ENCODE assay signal across 8 mouse cellular contexts in genomic region chr14:73106234-73106711, GRCm38 (mm10). TPM values are rescaled to one million over a fixed set of nuclear protein-coding genes. Genes with fewer than 3 reads are reported as not detected.
DNase-seq lines count a peak whose midpoint lies in the region; ATAC-seq and TF ChIP-seq lines count a peak whose summit lies in the region.

No protein-coding gene starts in this region.

- 0 out of 2 replicates have a peak, but pooled peaks have one; percentile 4 for TF ChIP-seq CTCF in kidney, adult 2 months (conservative IDR thresholded peaks at IDR 0.05; ENCODE audit: insufficient read depth, insufficient read length, low read depth, low read length)

- DNase-seq in kidney, adult 2 months, result peak; percentile 73
- DNase-seq in NIH3T3 (ENCODE audit: low read depth), result peak; percentile 75
- DNase-seq in embryo, embryonic 9.5 days (ENCODE audit: extremely low spot score), result peak; percentile 48
- peak; percentile 52 to 53 for DNase-seq in natural killer cell, adult 2 months (ENCODE audit: low spot score in 2 of 2)
- no peak for DNase-seq in yolk sac, embryonic 10.5 days (ENCODE audit: low spot score)

- ATAC-seq in kidney, embryonic 14.5 days (ENCODE audit: low FRiP score, low TSS enrichment), result no peak
- peak; percentile 59; the same call in 1 of the 2 replicates for ATAC-seq in hindbrain, embryonic 15.5 days (ENCODE audit: low FRiP score, low read depth)
- ATAC-seq in limb, embryonic 13.5 days (ENCODE audit: low FRiP score, low read depth), result no peak

- peaks cover 7% of the 10 kb centered on the region; the same call in 1 of the 2 replicates for H3K4me1 ChIP-seq in kidney, adult 2 months (ENCODE audit: control insufficient read depth, insufficient read depth, low read length)
- H3K4me1 ChIP-seq in kidney, embryonic 14.5 days (ENCODE audit: control insufficient read depth, insufficient read depth, low read length), result 0 out of 2 replicates have a peak, but pooled peaks cover 3% of the 10 kb centered on the region
- peaks cover 10% of the 10 kb centered on the region; the same call in 1 of the 2 replicates for H3K4me1 ChIP-seq in hindbrain, embryonic 15.5 days (replicated peaks)
- peaks cover 15% of the 10 kb centered on the region for H3K4me1 ChIP-seq in limb, embryonic 13.5 days

- peak overlapping the region; percentile 91 for H3K27ac ChIP-seq in kidney, adult 2 months (ENCODE audit: insufficient read depth, low read depth, low read length)
- H3K27ac ChIP-seq in kidney, embryonic 14.5 days (ENCODE audit: low read depth, low read length), result no peak overlapping the region
- H3K27ac ChIP-seq in hindbrain, embryonic 15.5 days (replicated peaks), result no peak overlapping the region
- no peak overlapping the region for H3K27ac ChIP-seq in limb, embryonic 13.5 days

- no peak overlapping the region for H3K4me2 ChIP-seq in kidney, embryonic 14.5 days (replicated peaks; ENCODE audit: low read depth, low read length)
- H3K4me2 ChIP-seq in hindbrain, embryonic 15.5 days, result peak overlapping the region; percentile 42
- H3K4me2 ChIP-seq in limb, embryonic 13.5 days (replicated peaks), result 0 out of 2 replicates have a peak overlapping the region, but pooled peaks have one; percentile 23

- H3K36me3 ChIP-seq in kidney, adult 2 months (ENCODE audit: control insufficient read depth, insufficient read depth, low read length), result no peaks in the 10 kb centered on the region
- H3K36me3 ChIP-seq in kidney, embryonic 14.5 days (ENCODE audit: control insufficient read depth, insufficient read depth, low read length), result no peaks in the 10 kb centered on the region
- no peaks in the 10 kb centered on the region for H3K36me3 ChIP-seq in hindbrain, embryonic 15.5 days
- no peaks in the 10 kb centered on the region for H3K36me3 ChIP-seq in limb, embryonic 13.5 days

- WGBS in kidney, adult 2 months, result 17% methylated on average over 8 of the region's 8 CpGs
- 25% methylated on average over 8 of the region's 8 CpGs for WGBS in kidney, embryonic 14.5 days
- WGBS in hindbrain, embryonic 15.5 days, result 14% methylated on average over 8 of the region's 8 CpGs
- 23% methylated on average over 8 of the region's 8 CpGs for WGBS in limb, embryonic 13.5 days

- H3K9me3 ChIP-seq in kidney, embryonic 14.5 days (ENCODE audit: control insufficient read depth, low read length), result no peaks in the 10 kb centered on the region
- H3K9me3 ChIP-seq in hindbrain, embryonic 15.5 days, result no peaks in the 10 kb centered on the region
- no peaks in the 10 kb centered on the region for H3K9me3 ChIP-seq in limb, embryonic 13.5 days

- no peak overlapping the region for H3K4me3 ChIP-seq in kidney, adult 2 months (ENCODE audit: insufficient read depth, low read depth, low read length)
- H3K4me3 ChIP-seq in kidney, embryonic 14.5 days (ENCODE audit: low read length), result no peak overlapping the region
- no peak overlapping the region for H3K4me3 ChIP-seq in hindbrain, embryonic 15.5 days
- H3K4me3 ChIP-seq in limb, embryonic 13.5 days, result no peak overlapping the region

- no peak for TF ChIP-seq POLR2A in kidney, adult 2 months (IDR thresholded peaks at IDR 0.05; ENCODE audit: low read depth, low read length)

- H3K27me3 ChIP-seq in kidney, adult 2 months (replicated peaks; ENCODE audit: control insufficient read depth, insufficient read depth, low read length), result no peaks in the 10 kb centered on the region
- no peaks in the 10 kb centered on the region; the same call in 1 of the 2 replicates for H3K27me3 ChIP-seq in kidney, embryonic 14.5 days (ENCODE audit: control insufficient read depth, insufficient read depth, low read length)
- H3K27me3 ChIP-seq in hindbrain, embryonic 15.5 days, result no peaks in the 10 kb centered on the region
- peaks cover 34% of the 10 kb centered on the region for H3K27me3 ChIP-seq in limb, embryonic 13.5 days

- no peak overlapping the region for H3K9ac ChIP-seq in kidney, embryonic 14.5 days (ENCODE audit: low read depth, low read length)
- no peak overlapping the region for H3K9ac ChIP-seq in hindbrain, embryonic 15.5 days
- H3K9ac ChIP-seq in limb, embryonic 13.5 days, result no peak overlapping the region

RNA-seq across cellular contexts. Expression of gene Rcbtb2, which starts 16.6 kb away (rescaled TPM):
- 32.3 and 33.2 TPM in 2 replicates for polyA plus RNA-seq in kidney, adult 2 months (2012; rRNA removed)
- polyA plus RNA-seq in kidney, embryonic 14.5 days (2014; fragmentation: Nextera tagmentation; extraction: Ambion mirVana), result 116 and 136 TPM in 2 replicates
- 64.4 and 66.8 TPM in 2 replicates for polyA plus RNA-seq in hindbrain, embryonic 15.5 days (2015; fragmentation: Nextera tagmentation; extraction: Ambion mirVana)
- polyA plus RNA-seq in limb, embryonic 13.5 days (2015; fragmentation: Nextera tagmentation; extraction: Ambion mirVana), result 146 and 151 TPM in 2 replicates

RNA-seq across cellular contexts. Expression of gene Cysltr2, which starts 57.4 kb away (rescaled TPM):
- 2.6 and 3.8 TPM in 2 replicates for polyA plus RNA-seq in kidney, adult 2 months (2012; rRNA removed)
- 0.20 TPM in 1 of 2 replicates, not detected in the other for polyA plus RNA-seq in kidney, embryonic 14.5 days (2014; fragmentation: Nextera tagmentation; extraction: Ambion mirVana)
- 0.21 TPM in 1 of 2 replicates, not detected in the other for polyA plus RNA-seq in hindbrain, embryonic 15.5 days (2015; fragmentation: Nextera tagmentation; extraction: Ambion mirVana)
- not detected in 2 replicates for polyA plus RNA-seq in limb, embryonic 13.5 days (2015; fragmentation: Nextera tagmentation; extraction: Ambion mirVana)
